Mouse (Mus musculus) bone marrow macrophage, adult 2 months (primary cell): ENCODE results near the gene Tbx3.

Experiments
- CTCF ChIP-seq: IDR thresholded peaks from 2 replicates; pipeline ENCODE4 v1.5.1; 2012; ENCODE audit warnings: low read depth, mild to moderate bottlenecking, low read length, moderate library complexity
- POLR2A ChIP-seq: IDR thresholded peaks from 2 replicates; pipeline ENCODE4 v1.6.1; 2012; ENCODE audit warnings: mild to moderate bottlenecking, low read depth, low read length, borderline replicate concordance

- TF ChIP-seq POLR2A, result no peak
- no peak for TF ChIP-seq CTCF
These were observed 38.5 kb downstream of the Tbx3 start for GRCm38 (mm10) chr5:119708850-119709585.
